Mouse (Mus musculus) spleen, adult 2 months (tissue): ENCODE data around the gene Tdp1.

ENCODE experiments used
- CTCF ChIP-seq: fragments of 200-500 bp; IDR thresholded peaks from 2 replicates; pipeline ENCODE4 v1.5.1; 2011; ENCODE audit warnings: mild to moderate bottlenecking, inconsistent platforms; ENCODE audit not compliant: insufficient read depth, insufficient read length, insufficient replicate concordance; ENCODE audit errors: extremely low read depth
- POLR2A ChIP-seq: fragments of 200-500 bp; IDR thresholded peaks from 2 replicates; pipeline ENCODE4 v1.6.1; 2011; ENCODE audit warnings: low read depth, low read length, inconsistent platforms

- TF ChIP-seq CTCF = no peak
- TF ChIP-seq POLR2A = no peak
Measured at GRCm38 (mm10) chr12:99932245-99932644, 47.9 kb downstream of the Tdp1 start.
